Comparison of ENCODE assay signal across 8 mouse cellular contexts in the genomic region with DNA sequence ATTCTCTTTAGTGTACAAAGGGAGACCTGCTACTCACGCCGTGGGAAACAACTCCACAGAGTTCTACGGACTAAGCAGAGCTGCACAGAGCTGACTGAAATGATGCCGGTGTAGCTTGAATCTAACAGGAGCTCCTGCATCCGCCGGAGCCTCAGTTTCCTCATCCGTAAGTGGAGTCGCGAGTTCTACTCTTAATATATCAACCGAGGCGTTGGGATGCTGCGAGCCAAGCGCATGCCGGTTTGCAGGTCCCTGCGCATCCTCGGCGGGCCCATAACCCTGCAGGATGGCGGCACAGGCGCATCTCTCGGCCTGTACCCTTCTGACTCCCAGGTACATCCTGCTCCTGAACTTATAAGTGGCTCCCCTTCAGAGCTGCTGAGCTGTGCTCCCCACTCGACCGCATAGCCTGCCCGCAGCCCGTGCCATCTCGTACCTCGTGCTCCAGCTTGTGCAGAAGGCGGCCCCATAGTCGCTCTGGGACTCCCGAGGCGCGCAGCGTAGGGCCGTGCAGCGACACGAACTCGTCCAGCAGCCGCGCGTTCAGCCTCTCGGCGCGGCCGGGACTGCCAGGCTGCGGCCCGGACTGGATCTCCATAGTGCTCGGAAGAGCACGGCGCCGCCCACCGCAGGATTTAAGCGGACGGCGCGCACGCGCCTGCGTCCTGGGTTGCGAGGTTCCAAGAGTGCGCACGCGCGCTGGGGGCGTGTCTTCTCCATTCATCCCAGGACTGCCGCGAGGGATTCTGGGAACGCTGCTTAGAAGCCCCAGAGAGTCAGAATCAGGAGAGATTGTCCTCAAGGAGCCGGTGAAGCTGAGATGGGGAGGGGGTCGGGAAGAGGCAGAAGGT. TPM values are rescaled to one million over a fixed set of nuclear protein-coding genes. Genes with fewer than 3 reads are reported as not detected.
DNase-seq lines count a peak whose midpoint lies in the region; ATAC-seq and TF ChIP-seq lines count a peak whose summit lies in the region.

Gene Ttll12 (minus strand): TSS at position 645 of the 851 bp plus-strand sequence.

- DNase-seq in 3134 (ENCODE audit: extremely low read depth, insufficient read length, low spot score): peak; percentile 99
- peak; percentile 96 to 97 for DNase-seq in adrenal gland, postnatal 36 days
- peak; percentile 95 to 96 for DNase-seq in heart, adult 18-20 months
- DNase-seq in kidney, adult 2 months: peak; percentile 97
- peak; percentile 89 to 97 for DNase-seq in spleen, postnatal 10 days (ENCODE audit: low spot score in 2 of 2)

- peak within 1 kb of the TSS; percentile 83 for H3K4me3 ChIP-seq in embryonic facial prominence, embryonic 13.5 days
- H3K4me3 ChIP-seq in kidney, adult 2 months (ENCODE audit: insufficient read depth, low read depth, low read length): peak within 1 kb of the TSS; percentile 92
- peak within 1 kb of the TSS; percentile 76 for H3K4me3 ChIP-seq in limb, embryonic 12.5 days (replicated peaks)
- peak within 1 kb of the TSS; percentile 76 for H3K4me3 ChIP-seq in midbrain, embryonic 15.5 days

- H3K4me1 ChIP-seq in embryonic facial prominence, embryonic 13.5 days: peaks cover 18% of the 10 kb centered on the region
- peaks cover 9% of the 10 kb centered on the region; the same call in 1 of the 2 replicates for H3K4me1 ChIP-seq in kidney, adult 2 months (ENCODE audit: control insufficient read depth, insufficient read depth, low read length)
- peaks cover 14% of the 10 kb centered on the region for H3K4me1 ChIP-seq in limb, embryonic 12.5 days (replicated peaks)
- peaks cover 22% of the 10 kb centered on the region for H3K4me1 ChIP-seq in midbrain, embryonic 15.5 days

- under 1% methylated on average over 68 of the region's 68 CpGs for WGBS in embryonic facial prominence, embryonic 13.5 days
- WGBS in kidney, adult 2 months: under 1% methylated on average over 68 of the region's 68 CpGs
- WGBS in limb, embryonic 12.5 days: under 1% methylated on average over 68 of the region's 68 CpGs
- under 1% methylated on average over 68 of the region's 68 CpGs for whole genome bisulfite sequencing in midbrain, embryonic 15.5 days

- peak; percentile 54 for TF ChIP-seq POLR2A in kidney, adult 2 months (IDR thresholded peaks at IDR 0.05; ENCODE audit: low read depth, low read length)

- H3K36me3 ChIP-seq in embryonic facial prominence, embryonic 13.5 days: no peaks in the 10 kb centered on the region
- H3K36me3 ChIP-seq in kidney, adult 2 months (ENCODE audit: control insufficient read depth, insufficient read depth, low read length): no peaks in the 10 kb centered on the region
- H3K36me3 ChIP-seq in limb, embryonic 12.5 days: peaks cover 19% of the 10 kb centered on the region
- no peaks in the 10 kb centered on the region for H3K36me3 ChIP-seq in midbrain, embryonic 15.5 days (replicated peaks)

- H3K4me2 ChIP-seq in embryonic facial prominence, embryonic 13.5 days: peak within 1 kb of the TSS; percentile 87
- peak within 1 kb of the TSS; percentile 70 for H3K4me2 ChIP-seq in limb, embryonic 12.5 days
- H3K4me2 ChIP-seq in midbrain, embryonic 15.5 days: peak within 1 kb of the TSS; percentile 65

- ATAC-seq in embryonic facial prominence, embryonic 13.5 days (ENCODE audit: insufficient number of reproducible peaks, insufficient read depth, low FRiP score, low TSS enrichment, low read depth): peak; percentile 87
- ATAC-seq in limb, embryonic 12.5 days (ENCODE audit: insufficient number of reproducible peaks, insufficient read depth, low FRiP score, low TSS enrichment, low read depth): peak; percentile 85
- ATAC-seq in midbrain, embryonic 15.5 days (replicated peaks): peak; percentile 95

- H3K27me3 ChIP-seq in embryonic facial prominence, embryonic 13.5 days: no peaks in the 10 kb centered on the region
- no peaks in the 10 kb centered on the region for H3K27me3 ChIP-seq in kidney, adult 2 months (replicated peaks; ENCODE audit: control insufficient read depth, insufficient read depth, low read length)
- H3K27me3 ChIP-seq in limb, embryonic 12.5 days: no peaks in the 10 kb centered on the region
- no peaks in the 10 kb centered on the region for H3K27me3 ChIP-seq in midbrain, embryonic 15.5 days (replicated peaks)

- peak within 1 kb of the TSS; percentile 87 for H3K9ac ChIP-seq in embryonic facial prominence, embryonic 13.5 days
- peak within 1 kb of the TSS; percentile 86 for H3K9ac ChIP-seq in limb, embryonic 12.5 days (replicated peaks)
- H3K9ac ChIP-seq in midbrain, embryonic 15.5 days: peak within 1 kb of the TSS; percentile 74

- TF ChIP-seq CTCF in kidney, adult 2 months (conservative IDR thresholded peaks at IDR 0.05; ENCODE audit: insufficient read depth, insufficient read length, low read depth, low read length): no peak

- H3K27ac ChIP-seq in embryonic facial prominence, embryonic 13.5 days: peak within 1 kb of the TSS; percentile 64; the same call in 1 of the 2 replicates
- H3K27ac ChIP-seq in kidney, adult 2 months (ENCODE audit: insufficient read depth, low read depth, low read length): 0 out of 2 replicates have a peak within 1 kb of the TSS, but pooled peaks have one; percentile 14
- peak within 1 kb of the TSS; percentile 76 for H3K27ac ChIP-seq in limb, embryonic 12.5 days
- peak within 1 kb of the TSS; percentile 83 for H3K27ac ChIP-seq in midbrain, embryonic 15.5 days

- H3K9me3 ChIP-seq in embryonic facial prominence, embryonic 13.5 days: no peaks in the 10 kb centered on the region
- no peaks in the 10 kb centered on the region for H3K9me3 ChIP-seq in limb, embryonic 12.5 days
- H3K9me3 ChIP-seq in midbrain, embryonic 15.5 days: no peaks in the 10 kb centered on the region

RNA-seq across cellular contexts. Expression of gene Ttll12, which starts in this region (rescaled TPM):
- 10 to 100 TPM; 33.4 to 41.1 TPM for total RNA-seq in adrenal gland, postnatal 36 days (2021)
- polyA plus RNA-seq in embryonic facial prominence, embryonic 13.5 days (2015; fragmentation: Nextera tagmentation; extraction: Ambion mirVana): 40.1 and 41.3 TPM in 2 replicates
- 1 to 10 TPM; 6.0 TPM for total RNA-seq in heart, adult 18-20 months (2021)
- polyA plus RNA-seq in kidney, adult 2 months (2012; rRNA removed): 18.0 and 20.5 TPM in 2 replicates
- polyA plus RNA-seq in limb, embryonic 12.5 days (2016; fragmentation: Nextera tagmentation; extraction: Ambion mirVana): 44.7 and 46.0 TPM in 2 replicates
- polyA plus RNA-seq in midbrain, embryonic 15.5 days (2015; fragmentation: Nextera tagmentation; extraction: Ambion mirVana): 47.2 and 50.9 TPM in 2 replicates

Comparison
In these comparisons a context has a peak if more than half of its experiments do, and no peak if none do; other contexts are left out.
1. Peak in every context shown above with its lines: DNase-seq, ATAC-seq, H3K4me3 ChIP-seq and H3K27ac ChIP-seq.
2. RNA of gene Ttll12 (total RNA-seq): 33.4 to 41.1 TPM in adrenal gland, postnatal 36 days; 6.0 TPM in heart, adult 18-20 months; every median in the first group is over 4 times any median in the second.
3. H3K27ac ChIP-seq: peak in every context shown above with its lines; median percentile 83 in midbrain, embryonic 15.5 days; 76 in limb, embryonic 12.5 days; 64 in embryonic facial prominence, embryonic 13.5 days; 14 in kidney, adult 2 months.